Mouse (Mus musculus): ENCODE data around the gene Phgdh.

Gene Phgdh

DNA sequence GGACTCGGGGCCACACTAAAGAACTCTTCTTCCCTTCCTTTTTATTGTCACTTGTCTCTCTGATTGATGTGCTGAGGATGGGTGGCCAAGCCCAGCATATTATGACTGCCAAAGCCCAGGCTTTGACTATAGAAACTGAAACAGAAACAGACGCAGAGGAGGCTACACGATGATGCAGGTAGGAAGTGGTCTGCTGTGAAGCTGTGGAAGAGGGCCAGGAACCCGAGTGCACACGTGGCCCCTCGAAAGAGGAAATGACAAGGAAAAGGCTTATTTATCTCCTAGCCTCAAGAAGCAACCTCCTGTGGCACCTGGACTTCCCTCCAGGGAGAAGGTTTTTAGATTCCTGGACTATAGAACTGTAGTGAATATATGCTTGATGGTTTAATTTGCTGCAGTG, 8.3 kb upstream of the Phgdh start:
- no peak for DNase-seq (ENCODE audit: low spot score)

GRCm38 (mm10) chr3:98343235-98343634, 3.4 kb upstream of the Phgdh start:
- DNase-seq (ENCODE audit: low spot score) = no peak

- no peak for DNase-seq (ENCODE audit: low spot score)
These were observed 1.2 kb upstream of the Phgdh start for GRCm38 (mm10) chr3:98340818-98341594.

DNA sequence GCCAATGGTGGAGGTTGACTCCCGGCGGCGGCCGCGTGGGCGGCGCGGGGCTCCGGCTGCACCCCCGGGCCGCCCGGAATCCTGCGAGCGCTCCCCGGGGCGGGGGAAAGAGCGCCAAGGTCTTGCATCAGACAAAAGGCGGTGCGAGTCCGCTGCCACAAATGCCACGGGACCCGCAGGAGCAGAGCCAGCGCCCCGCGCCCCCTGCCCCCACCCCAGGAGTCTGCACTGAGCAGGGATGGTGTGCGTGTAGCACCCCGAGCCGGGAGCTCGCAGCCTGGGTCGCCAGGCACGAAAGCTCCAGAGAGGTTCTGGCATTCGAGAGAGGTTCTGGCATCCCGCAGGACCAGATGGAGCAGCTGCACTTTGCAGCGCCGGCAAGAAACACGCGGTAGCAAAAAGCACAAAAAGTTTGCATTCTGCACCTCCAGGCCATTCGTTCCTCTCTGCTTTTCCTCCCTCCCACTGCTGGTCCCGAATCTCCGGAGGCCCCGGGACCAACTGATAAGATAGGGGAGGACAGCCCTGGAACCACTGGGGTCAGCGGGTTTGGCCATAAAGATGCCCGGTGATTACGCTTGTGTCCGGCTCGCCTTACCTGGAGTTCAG, 589 bp downstream of the Phgdh start:
- peak; percentile 58 for DNase-seq (ENCODE audit: low spot score)

GRCm38 (mm10) chr3:98338584-98339041, 1.2 kb downstream of the Phgdh start:
- DNase-seq (ENCODE audit: low spot score) = peak; percentile 42

GRCm38 (mm10) chr3:98336661-98337654, 2.8 kb downstream of the Phgdh start:
- DNase-seq (ENCODE audit: low spot score) = no peak

GRCm38 (mm10) chr3:98335886-98336285, 3.9 kb downstream of the Phgdh start:
- DNase-seq (ENCODE audit: low spot score) = no peak

DNA sequence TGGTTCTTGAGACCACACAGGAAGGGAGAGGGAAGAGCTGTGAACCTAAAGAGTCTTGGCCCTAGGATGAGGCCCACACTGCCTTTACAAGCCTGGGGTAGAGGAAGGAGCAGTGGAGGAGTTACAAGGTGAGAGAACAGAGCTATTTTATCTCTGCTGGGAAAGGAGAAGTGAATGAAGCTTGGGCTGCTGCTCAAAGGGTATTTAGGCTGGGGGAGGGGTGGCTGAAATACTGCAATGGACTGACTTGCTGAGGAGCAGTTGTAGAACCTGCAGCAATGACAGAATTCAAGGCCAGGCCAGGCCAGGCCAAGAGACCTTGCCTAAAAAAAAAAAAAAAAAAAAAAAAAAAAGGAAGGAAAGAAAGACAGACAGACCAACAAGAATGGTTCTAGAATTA, 4.5 kb downstream of the Phgdh start:
- no peak for DNase-seq (ENCODE audit: low spot score)

DNA sequence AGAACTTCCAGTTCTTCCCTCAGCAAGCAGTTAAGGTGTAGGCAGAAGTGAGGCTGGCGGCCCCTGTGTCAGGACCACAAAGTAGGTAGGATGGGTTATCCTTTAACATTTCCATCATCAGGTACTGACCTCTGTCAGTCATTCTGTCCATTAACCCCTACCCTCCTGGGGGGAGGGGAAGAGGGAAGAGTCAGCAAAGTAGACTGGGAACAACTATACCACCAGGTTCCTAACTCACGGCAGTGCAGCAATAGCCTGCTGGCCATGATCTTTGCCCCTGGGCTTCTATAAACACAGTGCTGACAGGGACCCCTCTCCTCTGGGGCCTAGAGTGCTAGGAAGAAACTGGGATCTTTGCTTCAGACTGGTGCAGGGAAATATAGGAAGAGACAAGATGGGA, 5.8 kb downstream of the Phgdh start:
- DNase-seq (ENCODE audit: low spot score) = no peak

DNA sequence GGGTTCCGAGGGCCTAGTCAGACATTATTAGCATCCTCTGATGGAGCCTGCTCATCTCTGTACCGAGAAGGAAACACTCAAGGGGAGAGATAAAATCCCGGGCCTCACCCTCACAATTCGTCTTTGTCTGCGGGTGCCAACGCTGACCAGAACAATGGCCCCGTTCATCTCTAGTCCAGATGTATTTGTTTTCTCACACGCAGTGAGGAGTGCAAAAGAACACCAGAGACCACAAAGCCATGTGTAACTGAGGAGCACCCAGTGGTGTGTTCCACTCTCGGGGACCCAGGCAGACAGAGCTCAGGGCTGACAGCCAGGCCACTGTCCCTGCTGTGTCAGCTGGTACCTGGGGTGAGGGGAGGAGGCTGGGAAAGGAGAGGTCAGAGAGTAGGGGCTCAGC, 15.6 kb downstream of the Phgdh start:
- peak; percentile 47 for DNase-seq (ENCODE audit: low spot score)

GRCm38 (mm10) chr3:98322209-98322608, 17.6 kb downstream of the Phgdh start:
- no peak for DNase-seq (ENCODE audit: low spot score)

GRCm38 (mm10) chr3:98319190-98319589, 20.6 kb downstream of the Phgdh start:
- peak; percentile 43 for DNase-seq (ENCODE audit: low spot score)

- no peak for DNase-seq (ENCODE audit: low spot score)
These were observed 22.6 kb downstream of the Phgdh start for GRCm38 (mm10) chr3:98317143-98317542.

DNA sequence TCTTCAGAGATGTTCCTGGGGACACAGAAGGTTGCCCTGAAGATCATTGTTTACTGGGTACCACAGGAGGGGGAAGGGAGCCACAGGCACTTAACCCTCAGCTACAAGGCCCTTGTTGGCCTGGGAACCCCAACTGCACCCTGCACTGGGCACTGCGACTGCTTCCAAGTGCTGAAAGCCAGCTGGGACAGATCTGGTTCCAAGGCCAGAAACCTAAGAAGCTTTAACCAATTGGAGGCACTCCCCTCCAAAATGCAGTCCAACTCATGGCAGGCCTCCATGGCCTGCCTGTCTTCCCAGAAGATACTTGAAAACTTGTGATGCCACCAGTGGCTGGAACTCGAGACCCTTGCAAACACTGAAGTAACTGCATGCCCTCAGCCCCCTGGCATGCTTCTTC, 24.6 kb downstream of the Phgdh start:
- DNase-seq (ENCODE audit: low spot score) = no peak

DNA sequence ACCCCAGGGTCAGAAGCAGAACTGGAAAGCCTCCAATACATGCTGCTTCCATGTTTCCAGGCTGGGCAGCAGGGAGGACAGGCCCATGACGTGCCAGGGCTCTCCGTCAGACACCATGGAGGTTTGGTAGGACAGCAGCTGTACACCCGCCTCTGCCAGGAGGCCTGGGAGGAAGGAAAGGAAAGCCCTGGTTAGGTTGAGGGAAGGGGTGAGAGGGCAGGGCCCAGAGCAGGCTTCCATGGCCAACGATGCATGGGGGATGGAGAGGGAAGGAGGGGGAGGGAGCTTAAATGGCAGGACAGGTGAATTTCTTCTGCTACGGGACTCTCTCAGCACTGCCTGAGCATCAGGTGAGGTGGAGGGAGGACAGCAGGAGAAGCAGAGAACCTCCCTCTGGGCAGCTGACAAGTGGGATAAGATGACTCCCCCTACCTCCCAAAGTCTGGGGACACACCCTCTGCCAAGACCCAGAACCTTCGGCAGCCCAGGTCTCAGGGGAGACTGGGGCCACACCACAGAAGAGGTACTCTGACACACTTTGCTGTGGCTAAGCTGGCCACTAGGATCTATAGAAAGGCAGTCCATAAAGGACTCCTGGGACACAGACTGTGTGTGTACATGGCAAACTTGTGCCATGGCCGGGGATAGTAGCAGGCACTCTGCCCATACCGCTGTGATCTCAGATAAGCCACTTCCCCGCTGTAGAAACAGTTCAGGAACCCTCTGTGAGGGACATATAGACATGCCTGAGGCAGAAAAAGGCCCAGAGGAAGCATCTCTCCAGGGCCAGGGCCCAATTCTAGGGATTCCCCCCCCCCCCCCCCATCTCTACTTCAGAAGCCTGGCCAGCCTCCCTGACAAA, 26.3 kb downstream of the Phgdh start:
- DNase-seq (ENCODE audit: low spot score) = no peak

GRCm38 (mm10) chr3:98312867-98313266, 26.9 kb downstream of the Phgdh start:
- DNase-seq (ENCODE audit: low spot score) = peak; percentile 37

DNA sequence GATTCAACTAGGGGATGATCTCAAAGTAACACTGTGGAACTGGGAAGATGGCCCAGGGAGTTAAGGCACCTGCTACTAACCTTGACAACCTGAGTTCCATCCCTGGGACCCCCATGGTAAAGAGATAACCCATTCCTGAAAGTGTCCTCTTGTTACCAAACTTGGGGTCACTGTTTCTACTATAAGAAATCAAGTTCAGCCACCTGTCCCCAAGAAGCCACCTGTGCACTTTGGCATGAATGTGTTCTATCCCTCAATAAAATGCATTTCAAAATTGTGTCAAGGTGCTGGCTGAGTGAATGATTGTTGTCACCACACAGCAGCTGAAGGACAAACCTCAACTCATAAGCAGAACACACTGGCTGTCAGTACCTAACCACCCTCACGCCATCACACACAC, 29.3 kb downstream of the Phgdh start:
- DNase-seq (ENCODE audit: low spot score) = no peak

DNA sequence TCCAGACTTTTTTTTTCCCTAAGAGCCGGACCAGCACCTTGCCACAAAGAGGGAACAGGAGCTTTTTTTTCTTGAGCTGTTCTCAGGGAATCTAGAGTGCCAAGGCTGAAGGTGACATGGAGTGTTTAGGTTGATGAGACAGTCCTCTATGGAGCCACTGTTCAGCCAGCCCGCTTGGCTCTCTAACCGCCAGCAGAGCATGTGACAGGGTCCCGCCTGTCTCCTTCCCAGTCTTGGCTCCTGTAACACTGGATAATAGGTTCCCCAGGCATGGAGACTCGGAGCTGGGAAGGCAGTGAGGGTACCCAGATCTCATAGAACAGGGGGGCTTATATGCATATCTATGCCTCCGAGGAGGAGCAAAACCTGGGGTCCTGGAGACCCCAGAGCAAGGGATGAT, 31.2 kb downstream of the Phgdh start:
- DNase-seq (ENCODE audit: low spot score) = no peak

GRCm38 (mm10) chr3:98301761-98302160, 38.0 kb downstream of the Phgdh start:
- no peak for DNase-seq (ENCODE audit: low spot score)

- no peak for DNase-seq (ENCODE audit: low spot score)
These were observed 39.5 kb downstream of the Phgdh start for GRCm38 (mm10) chr3:98300266-98300665.

GRCm38 (mm10) chr3:98299391-98300100, 40.2 kb downstream of the Phgdh start:
- DNase-seq (ENCODE audit: low spot score) = no peak
